Mouse (Mus musculus) thymus, adult 2 months (tissue): Measurements from ENCODE around the gene Cplane1. TPM values are rescaled to one million over a fixed set of nuclear protein-coding genes. Genes with fewer than 3 reads are reported as not detected.

ENCODE experiments used
- DNase-seq: peaks from one replicate; pipeline ENCODE4 v3.0.0; 2021
- H3K27ac ChIP-seq: fragments of 200-500 bp; 2 replicates; pipeline ENCODE4 v1.5.1; 2012; ENCODE audit warnings: low read length, control low read depth; ENCODE audit not compliant: control insufficient read depth, insufficient read depth
- H3K27me3 ChIP-seq: fragments of 200-500 bp; 2 replicates; pipeline ENCODE4 v1.6.1; 2012; ENCODE audit warnings: mild to moderate bottlenecking, low read length, moderate library complexity, mixed read lengths; ENCODE audit not compliant: control insufficient read depth, insufficient read depth
- H3K36me3 ChIP-seq: fragments of 200-500 bp; 2 replicates; pipeline ENCODE4 v1.6.1; 2012; ENCODE audit warnings: mild to moderate bottlenecking, low read length, moderate library complexity; ENCODE audit not compliant: control insufficient read depth, insufficient read depth
- H3K4me1 ChIP-seq: fragments of 200-500 bp; replicated peaks from 2 replicates; pipeline ENCODE4 v1.6.1; 2012; ENCODE audit warnings: low read length; ENCODE audit not compliant: control insufficient read depth, insufficient read depth
- H3K4me3 ChIP-seq: fragments of 200-500 bp; 2 replicates; pipeline ENCODE4 v1.5.1; 2012; ENCODE audit warnings: mild to moderate bottlenecking, low read length, control low read depth, moderate library complexity; ENCODE audit not compliant: control insufficient read depth, insufficient read depth
- CTCF ChIP-seq: fragments of 200-500 bp; IDR thresholded peaks from 2 replicates; pipeline ENCODE4 v1.5.1; 2012; ENCODE audit warnings: mild to moderate bottlenecking, control low read depth, low read length, moderate library complexity, borderline replicate concordance; ENCODE audit not compliant: control insufficient read depth, poor library complexity, insufficient read depth; ENCODE audit errors: extremely low read depth
- POLR2A ChIP-seq: fragments of 200-500 bp; IDR thresholded peaks from 2 replicates; pipeline ENCODE4 v1.6.1; 2012; ENCODE audit warnings: mild to moderate bottlenecking, low read length, control low read depth, moderate library complexity; ENCODE audit not compliant: control insufficient read depth, poor library complexity, insufficient read depth; ENCODE audit errors: extremely low read depth
- WGBS: fragments of 180-500 bp; shearing (Covaris S2); methylation state at CpG from one replicate; pipeline ENCODE4 v1.1.7; 2018; 5-methylcytosine and 5-hydroxymethylcytosine counted together
- polyA plus RNA-seq: library from polyadenylated mRNA; depleted of rRNA; stranded (reverse); fragments of >200 nt; gene quantifications from 2 replicates; pipeline ENCODE4 v1.2.3, GENCODE M21; 2012; rRNA removed

The Cplane1 gene
- polyA plus RNA-seq, 1 experiment, result 7.2 TPM

- Histone ChIP-seq H3K27ac (no peak overlapping the region), H3K27me3 (no peaks in the 10 kb centered on the region), H3K36me3 (peaks cover 61% of the 10 kb centered on the region), H3K4me3 (no peak overlapping the region), H3K4me1 (no peaks in the 10 kb centered on the region)
- DNase-seq, result no peak
- TF ChIP-seq CTCF (no peak), POLR2A (no peak)
- WGBS, result 95% methylated on average over 5 of the region's 5 CpGs
These were observed 150.3 kb downstream of the Cplane1 start for GRCm38 (mm10) chr15:8319191-8319590.

Other genes starting within 250 kb of the Cplane1 start
- 15.9 and 16.3 TPM in 2 replicates for gene Wdr70, start 69.9 kb upstream of the Cplane1 start, polyA plus RNA-seq
- gene Nup155, start 59.8 kb upstream of the Cplane1 start, polyA plus RNA-seq, result 17.1 and 20.6 TPM in 2 replicates